Mouse (Mus musculus) lung, embryonic 16.5 days (tissue): ENCODE measurements around the gene F2. TPM values are rescaled to one million over a fixed set of nuclear protein-coding genes. Genes with fewer than 3 reads are reported as not detected.

Experiments
- polyA plus RNA-seq: library from polyadenylated mRNA; unstranded; fragments of >200 nt; fragmentation: Nextera tagmentation; extraction: Ambion mirVana; gene quantifications from 2 replicates; pipeline ENCODE4 v1.2.1, GENCODE M21; 2015

F2 gene
- polyA plus RNA-seq, 1 experiment from 2014 or later: 0.85 TPM

Other genes starting within 250 kb of the F2 start
- gene 1110051M20Rik, start 191.7 kb downstream of the F2 start, polyA plus RNA-seq: 69.4 and 72.2 TPM in 2 replicates
- 13.9 and 15.4 TPM in 2 replicates for gene Lrp4, start 178.9 kb downstream of the F2 start, polyA plus RNA-seq
- 75.6 and 84.9 TPM in 2 replicates for gene Ckap5, start 109.7 kb downstream of the F2 start, polyA plus RNA-seq
- gene Zfp408, start 13.4 kb upstream of the F2 start, polyA plus RNA-seq: 8.4 and 12.3 TPM in 2 replicates
- gene Arhgap1, start 13.4 kb upstream of the F2 start, polyA plus RNA-seq: 157 and 159 TPM in 2 replicates
- gene Atg13, start 74.2 kb upstream of the F2 start, polyA plus RNA-seq: 25.3 and 25.9 TPM in 2 replicates
- gene Harbi1, start 74.4 kb upstream of the F2 start, polyA plus RNA-seq: 16.4 and 19.7 TPM in 2 replicates
- gene Ambra1, start 93.7 kb upstream of the F2 start, polyA plus RNA-seq: 15.9 and 16.1 TPM in 2 replicates